Mouse (Mus musculus) limb, embryonic 11.5 days (tissue): Measurements from ENCODE around the gene Ghrhr. TPM values are rescaled to one million over a fixed set of nuclear protein-coding genes. Genes with fewer than 3 reads are reported as not detected.

Experiments used
- ATAC-seq: fragments of 200-750 bp; cut with Nextera tagmentation; 2 replicates; pipeline ENCODE4 v1.8.0; 2017; ENCODE audit warnings: low read depth; ENCODE audit not compliant: insufficient number of reproducible peaks, low FRiP score, low TSS enrichment
- DNase-seq: peaks from one replicate; pipeline ENCODE4 v3.0.0-alpha.2; 2015; ENCODE audit warnings: low spot score
- H3K27ac ChIP-seq: fragments of 300-500 bp; sonication (generic); replicated peaks from 2 replicates; pipeline ENCODE4 v1.5.1; 2014; ENCODE audit warnings: low read depth, mild to moderate bottlenecking, low read length
- H3K27me3 ChIP-seq: fragments of 300-500 bp; sonication (generic); 2 replicates; pipeline ENCODE4 v1.6.1; 2014; ENCODE audit warnings: mild to moderate bottlenecking, low read length, mixed read lengths; ENCODE audit not compliant: control insufficient read depth, insufficient read depth
- H3K36me3 ChIP-seq: fragments of 300-500 bp; sonication (generic); 2 replicates; pipeline ENCODE4 v1.6.1; 2014; ENCODE audit warnings: mild to moderate bottlenecking, low read length, moderate library complexity, mixed read lengths; ENCODE audit not compliant: control insufficient read depth, insufficient read depth
- H3K4me1 ChIP-seq: fragments of 300-500 bp; sonication (generic); 2 replicates; pipeline ENCODE4 v1.6.1; 2014; ENCODE audit warnings: low read length, mixed read lengths; ENCODE audit not compliant: control insufficient read depth, insufficient read depth
- H3K4me2 ChIP-seq: fragments of 300-500 bp; sonication (generic); 2 replicates; pipeline ENCODE4 v1.6.1; 2014; ENCODE audit warnings: low read depth, mild to moderate bottlenecking, moderate library complexity; ENCODE audit not compliant: severe bottlenecking
- H3K4me3 ChIP-seq: fragments of 300-500 bp; sonication (generic); 2 replicates; pipeline ENCODE4 v1.5.1; 2014; ENCODE audit warnings: low read depth, low read length
- H3K9ac ChIP-seq: fragments of 300-500 bp; sonication (generic); 2 replicates; pipeline ENCODE4 v1.6.1; 2014; ENCODE audit warnings: mild to moderate bottlenecking, low read length
- H3K9me3 ChIP-seq: fragments of 300-500 bp; sonication (generic); 2 replicates; pipeline ENCODE4 v1.6.1; 2016; ENCODE audit warnings: low read length; ENCODE audit not compliant: control insufficient read depth
- WGBS: fragments of 180-500 bp; shearing (Covaris S2); extraction: QIAGEN DNeasy Blood & Tissue Kit; methylation state at CpG from one replicate; pipeline ENCODE4 v1.1.7; 2014; 5-methylcytosine and 5-hydroxymethylcytosine counted together
- polyA plus RNA-seq: library from polyadenylated mRNA; unstranded; fragments of >200 nt; fragmentation: Nextera tagmentation; extraction: Ambion mirVana; gene quantifications from 2 replicates; pipeline ENCODE4 v1.2.1, GENCODE M21; 2014

Ghrhr gene
- polyA plus RNA-seq, 1 experiment from 2014 or later: not detected

- H3K4me3 ChIP-seq: no peak overlapping the region
- H3K27me3 ChIP-seq: no peaks in the 10 kb centered on the region
- DNase-seq: no peak
- H3K27ac ChIP-seq: no peak overlapping the region
- H3K4me1 ChIP-seq: no peaks in the 10 kb centered on the region
- H3K9ac ChIP-seq: no peak overlapping the region
- H3K4me2 ChIP-seq: no peak overlapping the region
- no peaks in the 10 kb centered on the region for H3K36me3 ChIP-seq
- ATAC-seq: no peak
- H3K9me3 ChIP-seq: no peaks in the 10 kb centered on the region
- 72% methylated on average over 5 of the region's 5 CpGs for WGBS
These were observed 28.4 kb downstream of the Ghrhr start for GRCm38 (mm10) chr6:55404421-55404990.

DNA sequence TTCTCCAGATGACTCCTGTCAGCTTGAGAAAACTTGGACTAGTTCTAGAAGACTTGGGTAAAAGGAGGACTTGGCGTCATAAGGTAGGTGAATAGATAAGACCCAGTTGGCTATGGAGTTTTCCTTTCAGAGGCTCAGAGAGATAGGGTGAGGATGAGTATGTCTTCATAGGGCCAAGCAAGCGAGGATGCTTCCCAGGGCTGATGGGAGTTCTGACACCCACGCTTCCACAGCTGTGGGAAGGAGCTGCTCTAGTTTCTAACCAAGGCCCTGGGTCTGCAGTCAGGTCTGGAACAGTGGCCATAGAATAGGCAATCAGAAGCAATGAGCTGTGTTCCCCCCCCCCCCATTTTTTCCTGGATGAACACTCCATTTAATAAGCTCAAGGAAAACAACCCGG, 31.2 kb downstream of the Ghrhr start:
- ATAC-seq (no peak), DNase-seq (no peak)
- Histone ChIP-seq H3K9ac (no peak overlapping the region), H3K27ac (no peak overlapping the region), H3K9me3 (no peaks in the 10 kb centered on the region), H3K36me3 (no peaks in the 10 kb centered on the region), H3K4me1 (peaks cover 2% of the 10 kb centered on the region; the same call in 1 of the 2 replicates), H3K27me3 (no peaks in the 10 kb centered on the region), H3K4me3 (no peak overlapping the region), H3K4me2 (no peak overlapping the region)
- 66% methylated on average over 4 of the region's 4 CpGs for WGBS

DNA sequence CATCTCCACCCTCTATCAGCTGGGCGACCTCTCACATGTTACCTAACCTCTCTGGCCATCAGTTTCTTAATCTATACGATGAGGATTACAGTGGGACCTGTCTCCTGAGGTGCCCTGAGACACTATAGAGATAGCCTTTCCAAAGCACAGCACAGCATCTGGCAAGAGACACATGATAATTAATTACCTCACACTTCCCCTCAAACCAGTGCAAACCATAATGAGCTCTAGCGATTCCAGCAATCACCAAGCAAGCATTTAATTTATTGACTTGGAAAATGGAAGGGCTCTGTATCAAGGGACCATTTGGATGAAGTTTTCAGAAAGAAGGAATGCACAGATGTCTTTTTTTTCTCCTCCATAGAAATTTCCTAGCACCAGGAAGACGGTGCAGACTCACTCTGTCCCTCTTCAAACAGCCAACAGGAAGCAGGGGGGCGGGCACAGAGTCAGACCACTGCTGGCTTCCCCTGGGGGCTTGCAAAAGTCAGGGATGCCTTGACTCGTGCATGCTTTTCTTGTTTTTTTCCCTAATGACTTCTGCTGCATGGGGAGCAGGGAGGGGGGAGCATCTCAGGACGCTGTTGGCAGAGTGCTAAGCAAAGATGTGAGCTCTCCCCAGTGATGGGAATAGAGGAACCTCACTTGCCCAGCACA, 34.2 kb downstream of the Ghrhr start:
- WGBS: 28% methylated on average over 7 of the region's 7 CpGs
- Histone ChIP-seq H3K4me2 (no peak overlapping the region), H3K27ac (no peak overlapping the region), H3K4me3 (no peak overlapping the region), H3K9me3 (no peaks in the 10 kb centered on the region), H3K4me1 (peaks cover 2% of the 10 kb centered on the region; the same call in 1 of the 2 replicates), H3K36me3 (no peaks in the 10 kb centered on the region), H3K9ac (no peak overlapping the region), H3K27me3 (no peaks in the 10 kb centered on the region)
- ATAC-seq: no peak
- no peak for DNase-seq

DNA sequence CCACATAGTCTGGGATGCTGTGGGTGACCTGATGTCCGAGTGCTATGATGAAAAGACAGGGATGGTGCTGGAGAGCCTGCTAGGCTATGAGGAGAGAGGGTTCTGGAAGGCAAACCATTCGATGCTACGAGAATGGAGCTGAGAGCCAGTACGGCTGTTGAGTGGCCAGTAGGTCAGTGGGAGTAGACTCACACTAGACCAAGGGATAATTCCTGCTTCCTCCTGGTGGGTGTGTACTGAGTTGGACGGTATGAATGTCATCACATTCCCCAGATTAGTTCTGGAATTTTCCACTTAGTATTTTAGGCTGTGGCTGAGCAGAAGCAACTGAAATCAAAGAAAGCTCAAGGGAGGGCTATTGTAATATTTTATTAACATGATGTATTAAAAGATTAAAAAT, 34.9 kb downstream of the Ghrhr start:
- Histone ChIP-seq H3K36me3 (no peaks in the 10 kb centered on the region), H3K9me3 (no peaks in the 10 kb centered on the region), H3K4me2 (no peak overlapping the region), H3K27me3 (no peaks in the 10 kb centered on the region), H3K9ac (no peak overlapping the region), H3K4me3 (no peak overlapping the region), H3K4me1 (peaks cover 2% of the 10 kb centered on the region; the same call in 1 of the 2 replicates), H3K27ac (no peak overlapping the region)
- DNase-seq: no peak
- 87% methylated on average over 5 of the region's 5 CpGs for WGBS
- no peak for ATAC-seq

GRCm38 (mm10) chr6:55416202-55416601, 40.1 kb downstream of the Ghrhr start:
- no peaks in the 10 kb centered on the region for H3K27me3 ChIP-seq
- ATAC-seq: no peak
- no peak overlapping the region for H3K4me2 ChIP-seq
- H3K9ac ChIP-seq: no peak overlapping the region
- H3K27ac ChIP-seq: no peak overlapping the region
- no peaks in the 10 kb centered on the region for H3K4me1 ChIP-seq
- no peak for DNase-seq
- H3K9me3 ChIP-seq: no peaks in the 10 kb centered on the region
- no peaks in the 10 kb centered on the region for H3K36me3 ChIP-seq
- WGBS: 86% methylated on average over 5 of the region's 5 CpGs
- H3K4me3 ChIP-seq: no peak overlapping the region

DNA sequence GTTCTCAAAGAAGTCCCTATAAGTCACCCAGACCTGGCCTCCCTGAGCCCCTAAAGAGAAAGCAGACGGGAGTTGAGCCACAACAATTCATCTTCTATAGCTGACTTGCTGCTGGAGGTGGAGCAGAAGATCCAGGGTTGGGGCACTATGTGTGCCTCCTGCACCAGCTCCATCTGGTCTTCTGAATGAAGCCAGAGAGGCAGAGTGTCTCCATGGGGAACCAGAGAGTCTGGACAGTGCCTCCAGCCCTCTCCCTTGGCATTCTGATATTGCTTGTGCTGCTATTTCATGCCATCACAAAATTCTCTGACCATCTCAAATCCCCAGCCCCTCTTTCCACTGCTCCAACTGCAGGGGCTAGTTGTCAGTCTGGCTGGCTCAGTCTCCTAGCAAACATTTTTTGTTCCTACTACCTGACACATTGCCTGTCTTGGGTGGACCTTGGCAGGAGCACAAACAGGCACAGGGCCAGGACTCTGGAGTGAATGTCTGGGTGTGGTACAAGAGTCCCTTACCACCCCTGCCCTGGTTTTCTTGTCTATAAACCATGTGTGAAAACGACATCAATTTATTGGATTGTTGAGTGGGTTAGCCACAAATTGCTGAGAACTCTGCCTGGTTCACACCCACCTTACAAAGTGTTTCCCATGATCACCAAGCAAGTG, 42.8 kb downstream of the Ghrhr start:
- H3K4me3 ChIP-seq: no peak overlapping the region
- no peak for DNase-seq
- H3K9ac ChIP-seq: no peak overlapping the region
- H3K9me3 ChIP-seq: no peaks in the 10 kb centered on the region
- no peaks in the 10 kb centered on the region for H3K27me3 ChIP-seq
- ATAC-seq: no peak
- H3K4me2 ChIP-seq: no peak overlapping the region
- H3K36me3 ChIP-seq: no peaks in the 10 kb centered on the region
- no peaks in the 10 kb centered on the region for H3K4me1 ChIP-seq
- H3K27ac ChIP-seq: no peak overlapping the region
- 46% methylated on average over 2 of the region's 2 CpGs for WGBS

DNA sequence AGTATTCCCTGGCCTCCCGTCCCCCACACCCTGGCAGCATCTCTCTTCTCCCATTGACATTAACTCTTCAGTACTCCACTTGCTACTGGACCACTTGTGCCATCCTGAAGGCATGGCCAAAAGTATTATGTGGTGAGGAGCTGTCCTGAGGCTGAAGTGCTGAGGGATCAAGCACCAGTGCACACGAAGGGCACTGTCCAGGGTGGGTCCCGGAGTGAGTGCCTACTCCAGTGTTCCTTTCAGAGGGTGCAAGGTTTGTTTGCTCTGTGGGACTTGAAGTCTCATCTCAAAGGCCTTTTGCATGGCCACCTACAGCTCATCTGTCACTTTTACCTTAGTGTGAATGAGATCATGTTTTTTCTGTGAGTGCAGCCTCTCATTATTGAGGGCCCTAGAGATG, 44.3 kb downstream of the Ghrhr start:
- Histone ChIP-seq H3K4me2 (no peak overlapping the region), H3K9me3 (no peaks in the 10 kb centered on the region), H3K4me3 (no peak overlapping the region), H3K27me3 (no peaks in the 10 kb centered on the region), H3K9ac (no peak overlapping the region), H3K27ac (no peak overlapping the region), H3K4me1 (no peaks in the 10 kb centered on the region), H3K36me3 (no peaks in the 10 kb centered on the region)
- WGBS: 74% methylated on average over 3 of the region's 3 CpGs
- DNase-seq (no peak), ATAC-seq (no peak)

DNA sequence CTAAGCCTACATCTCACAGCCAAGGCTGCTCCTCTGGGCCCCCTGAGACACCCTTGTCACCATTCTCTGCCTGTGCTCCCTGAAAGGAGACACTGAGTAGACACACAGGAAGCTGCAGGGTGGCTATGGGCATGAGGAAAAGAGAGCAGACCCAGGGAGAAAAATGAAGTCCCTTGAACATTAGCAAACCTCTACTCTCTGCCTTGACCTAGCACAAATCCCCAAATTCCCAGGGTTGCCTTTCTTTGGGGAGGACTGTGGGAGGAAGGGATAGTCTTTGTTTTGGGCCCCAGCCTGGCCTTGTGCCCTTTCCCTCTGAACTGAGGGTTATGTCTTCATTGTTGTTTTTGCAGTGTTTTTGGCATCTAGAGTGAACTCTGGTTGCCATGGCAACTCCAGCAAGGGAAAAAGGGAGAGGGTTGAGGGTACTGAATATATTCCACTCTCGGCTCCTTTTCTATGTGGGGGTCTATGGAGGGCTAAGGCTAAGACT, 44.8 kb downstream of the Ghrhr start:
- no peaks in the 10 kb centered on the region for H3K4me1 ChIP-seq
- no peaks in the 10 kb centered on the region for H3K27me3 ChIP-seq
- no peak for DNase-seq
- WGBS: 53% methylated on average over 1 of the region's 1 CpGs
- H3K9me3 ChIP-seq: no peaks in the 10 kb centered on the region
- no peak overlapping the region for H3K27ac ChIP-seq
- H3K36me3 ChIP-seq: no peaks in the 10 kb centered on the region
- no peak overlapping the region for H3K4me2 ChIP-seq
- H3K9ac ChIP-seq: no peak overlapping the region
- ATAC-seq: no peak
- no peak overlapping the region for H3K4me3 ChIP-seq
